Mouse (Mus musculus) lung, postnatal 0 days (tissue): ENCODE measurements at regions not wholly inside any gene's neighbourhood (a gene's known extent, or its start where the extent isn't known, plus 50 kb on each side); places are given as distances from the start of the nearest gene placed in this dataset.

Experiments used
- CTCF ChIP-seq: IDR thresholded peaks from 2 replicates; pipeline ENCODE4 v1.5.1; 2016; ENCODE audit warnings: antibody characterized with exemption, mild to moderate bottlenecking
- EP300 ChIP-seq: IDR thresholded peaks from 2 replicates; pipeline ENCODE4 v1.6.1; 2016; ENCODE audit warnings: antibody characterized with exemption, mild to moderate bottlenecking, control low read depth

GRCm38 (mm10) chr19:15769651-15770050 lies 177.5 kb downstream of the Psat1 start:
- no peak for TF ChIP-seq CTCF
- TF ChIP-seq EP300: no peak
